Mouse (Mus musculus): Measurements from ENCODE around the gene Bcl9. TPM values are rescaled to one million over a fixed set of nuclear protein-coding genes. Genes with fewer than 3 reads are reported as not detected.

Bcl9 gene
- 42.2 and 45.4 TPM in 2 replicates for polyA plus RNA-seq (2015; fragmentation: Nextera tagmentation; extraction: Ambion mirVana)

DNA sequence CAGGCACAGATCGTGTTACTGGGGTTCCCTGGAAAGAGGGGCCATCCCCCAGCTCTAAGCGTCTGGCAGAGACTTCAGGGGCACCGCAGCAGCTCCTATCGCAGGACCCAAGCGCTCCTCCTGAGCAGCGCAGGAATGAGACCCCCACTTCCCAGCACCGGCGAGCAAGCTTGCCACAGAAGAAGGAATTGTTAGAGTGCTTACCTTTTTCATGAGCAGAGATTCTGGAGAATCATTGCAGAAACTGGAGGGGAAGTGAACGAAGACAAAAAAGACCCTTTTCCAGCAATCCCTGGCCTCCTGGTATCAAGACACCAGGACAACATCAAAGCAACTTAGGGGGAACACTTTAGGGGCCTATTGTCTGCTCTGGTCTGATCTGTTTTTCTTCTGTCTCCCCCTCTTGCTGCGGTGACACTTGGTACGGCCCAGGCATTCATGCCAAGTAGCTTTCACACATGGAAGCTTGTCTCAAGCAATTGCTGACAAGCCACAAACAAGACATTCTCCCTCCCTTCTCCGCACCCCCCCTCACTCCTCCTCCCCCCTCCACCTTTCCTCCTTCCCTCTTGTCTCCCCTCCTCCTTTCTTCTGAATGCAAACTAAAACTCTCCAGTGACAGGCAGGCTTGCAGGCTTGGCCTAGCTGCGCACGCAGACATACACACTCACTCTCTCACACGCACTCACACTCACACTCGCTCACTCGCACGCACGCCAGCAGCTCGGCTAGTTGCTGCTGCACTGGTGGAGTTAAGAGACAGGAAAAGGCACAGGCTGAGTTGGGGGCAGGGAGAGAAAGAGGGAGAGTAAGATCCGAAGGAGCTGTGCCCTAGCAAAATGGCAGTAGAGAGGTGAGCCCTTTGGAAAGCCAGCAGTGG is at the start of gene Bcl9:
Gene Bcl9 (minus strand): TSS at position 365 of the 880 bp plus-strand sequence.
- 1% methylated on average over 21 of the region's 21 CpGs for WGBS
- peak within 1 kb of the TSS; percentile 95 for H3K27ac ChIP-seq (ENCODE audit: low read length)
- no peaks in the 10 kb centered on the region for H3K9me3 ChIP-seq (ENCODE audit: control insufficient read depth, low read length)
- peaks cover 15% of the 10 kb centered on the region for H3K4me1 ChIP-seq (replicated peaks; ENCODE audit: control insufficient read depth, insufficient read depth, low read length)
- H3K4me3 ChIP-seq (ENCODE audit: low read length) = peak within 1 kb of the TSS; percentile 61
- H3K27me3 ChIP-seq (ENCODE audit: control insufficient read depth, insufficient read depth, low read depth, low read length) = no peaks in the 10 kb centered on the region
- peak; percentile 82 for ATAC-seq (ENCODE audit: low read depth)
- peak within 1 kb of the TSS; percentile 84 for H3K9ac ChIP-seq (ENCODE audit: low read length)
- no peaks in the 10 kb centered on the region for H3K36me3 ChIP-seq (ENCODE audit: control insufficient read depth, insufficient read depth, low read length)
- peak within 1 kb of the TSS; percentile 83 for H3K4me2 ChIP-seq (ENCODE audit: low read depth, low read length)

DNA sequence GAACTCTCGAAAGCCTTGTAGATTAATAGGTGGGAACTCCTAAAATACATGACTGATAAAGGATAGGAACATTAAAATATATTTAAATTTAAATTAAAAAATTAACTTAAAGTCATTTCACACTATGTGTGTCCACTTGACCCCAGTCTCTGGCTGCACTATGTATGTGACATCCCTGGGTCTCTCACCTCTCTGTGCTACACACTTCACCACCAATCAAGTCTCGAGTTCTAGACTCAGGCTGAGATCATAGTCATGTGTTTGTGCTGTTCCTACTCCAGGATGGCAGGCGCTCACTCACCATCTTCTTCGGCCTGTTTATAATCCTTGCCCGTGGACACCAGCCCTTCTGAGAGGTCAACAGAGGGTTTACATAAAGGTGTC is 41.5 kb upstream of the Bcl9 start:
- no peak for ATAC-seq (ENCODE audit: low read depth)
- H3K4me1 ChIP-seq (replicated peaks; ENCODE audit: control insufficient read depth, insufficient read depth, low read length) = peaks cover 6% of the 10 kb centered on the region
- WGBS = 62% methylated on average over 5 of the region's 5 CpGs
- H3K27me3 ChIP-seq (ENCODE audit: control insufficient read depth, insufficient read depth, low read depth, low read length) = no peaks in the 10 kb centered on the region
- H3K9me3 ChIP-seq (ENCODE audit: control insufficient read depth, low read length) = no peaks in the 10 kb centered on the region
- H3K27ac ChIP-seq (ENCODE audit: low read length) = no peak overlapping the region
- no peak overlapping the region for H3K9ac ChIP-seq (ENCODE audit: low read length)
- H3K36me3 ChIP-seq (ENCODE audit: control insufficient read depth, insufficient read depth, low read length) = no peaks in the 10 kb centered on the region
- H3K4me3 ChIP-seq (ENCODE audit: low read length) = no peak overlapping the region
- H3K4me2 ChIP-seq (ENCODE audit: low read depth, low read length) = no peak overlapping the region

DNA sequence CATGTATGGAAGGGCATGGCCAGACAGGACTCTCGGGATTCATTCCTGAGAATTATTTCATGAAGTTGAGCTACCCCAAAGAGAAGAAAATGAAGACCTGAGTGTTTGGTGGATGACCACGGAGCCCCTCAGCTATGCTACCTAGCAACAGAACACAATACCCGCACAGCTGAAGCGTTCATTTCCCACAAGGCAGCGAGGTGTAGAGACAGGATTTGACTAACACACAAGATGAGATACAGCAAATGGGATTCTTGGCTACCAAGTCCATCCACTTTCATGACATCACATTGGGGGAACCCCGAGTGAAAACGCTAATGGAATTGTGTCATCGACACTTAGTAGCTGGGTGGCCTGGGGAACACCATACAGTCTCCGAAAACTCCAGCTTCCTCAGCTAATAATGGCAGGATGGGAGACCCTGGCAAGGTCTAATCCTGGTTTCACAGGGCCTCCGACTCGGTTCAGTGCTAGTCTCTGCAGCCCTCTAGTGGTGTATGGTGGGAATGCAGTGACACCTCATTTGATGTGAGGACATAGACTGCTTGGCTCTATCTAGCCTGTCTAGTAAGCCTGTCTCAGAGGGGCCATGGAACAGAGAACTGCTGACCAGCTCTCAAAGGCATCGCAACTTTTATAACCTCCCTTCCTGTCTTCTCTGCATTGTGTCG is 40.9 kb upstream of the Bcl9 start:
- Histone ChIP-seq H3K4me1 (replicated peaks; ENCODE audit: control insufficient read depth, insufficient read depth, low read length) (peaks cover 6% of the 10 kb centered on the region), H3K9me3 (ENCODE audit: control insufficient read depth, low read length) (no peaks in the 10 kb centered on the region), H3K27ac (ENCODE audit: low read length) (no peak overlapping the region), H3K4me3 (ENCODE audit: low read length) (no peak overlapping the region), H3K9ac (ENCODE audit: low read length) (no peak overlapping the region), H3K27me3 (ENCODE audit: control insufficient read depth, insufficient read depth, low read depth, low read length) (no peaks in the 10 kb centered on the region), H3K36me3 (ENCODE audit: control insufficient read depth, insufficient read depth, low read length) (no peaks in the 10 kb centered on the region), H3K4me2 (ENCODE audit: low read depth, low read length) (no peak overlapping the region)
- peak; percentile 89 for ATAC-seq (ENCODE audit: low read depth)
- 32% methylated on average over 13 of the region's 13 CpGs for WGBS

DNA sequence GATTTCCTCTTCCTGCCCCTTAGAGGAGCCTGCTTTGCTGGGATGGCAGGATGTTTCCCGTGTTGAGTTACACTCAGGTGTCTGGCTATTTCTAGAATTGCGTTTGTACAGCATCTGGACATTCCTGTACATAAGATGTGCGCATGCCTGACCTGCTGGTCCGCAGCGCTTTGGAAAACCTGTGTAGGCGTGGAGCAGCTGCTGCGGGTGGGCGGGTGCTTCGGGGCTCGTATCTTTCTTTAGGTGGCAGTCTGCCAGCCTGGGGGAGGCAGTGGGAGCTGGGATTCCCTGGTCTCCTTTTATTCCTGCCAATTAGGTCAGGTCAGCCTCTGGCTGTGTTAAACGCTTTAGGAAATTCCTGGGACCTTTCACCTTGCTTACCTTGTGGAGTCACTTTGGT is 39.6 kb upstream of the Bcl9 start:
- Histone ChIP-seq H3K36me3 (ENCODE audit: control insufficient read depth, insufficient read depth, low read length) (no peaks in the 10 kb centered on the region), H3K9me3 (ENCODE audit: control insufficient read depth, low read length) (no peaks in the 10 kb centered on the region), H3K4me1 (replicated peaks; ENCODE audit: control insufficient read depth, insufficient read depth, low read length) (peaks cover 6% of the 10 kb centered on the region), H3K4me2 (ENCODE audit: low read depth, low read length) (no peak overlapping the region), H3K27me3 (ENCODE audit: control insufficient read depth, insufficient read depth, low read depth, low read length) (no peaks in the 10 kb centered on the region), H3K4me3 (ENCODE audit: low read length) (no peak overlapping the region), H3K9ac (ENCODE audit: low read length) (no peak overlapping the region), H3K27ac (ENCODE audit: low read length) (no peak overlapping the region)
- WGBS = 13% methylated on average over 11 of the region's 11 CpGs
- ATAC-seq (ENCODE audit: low read depth) = peak; percentile 36; the same call in 1 of the 2 replicates

DNA sequence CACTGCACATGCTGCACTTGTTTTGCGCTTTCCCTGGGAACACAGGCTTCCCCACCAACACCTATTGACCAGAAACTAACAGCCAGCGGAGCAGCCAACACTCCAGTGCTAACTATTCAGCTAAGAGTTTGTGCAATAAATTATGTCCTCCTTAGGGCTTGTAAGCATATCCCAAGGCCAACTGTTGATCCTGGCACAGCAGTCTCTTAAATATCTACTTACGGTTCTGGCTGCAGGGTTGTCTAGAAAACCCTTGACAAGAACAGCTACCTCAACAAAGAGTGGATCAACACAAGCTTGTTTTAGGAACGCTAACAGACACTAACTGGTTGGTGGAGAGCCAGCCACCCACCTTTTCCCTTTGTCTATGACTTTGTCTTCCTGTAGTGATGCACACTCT is 38.6 kb upstream of the Bcl9 start:
- no peaks in the 10 kb centered on the region for H3K36me3 ChIP-seq (ENCODE audit: control insufficient read depth, insufficient read depth, low read length)
- H3K4me1 ChIP-seq (replicated peaks; ENCODE audit: control insufficient read depth, insufficient read depth, low read length) = peaks cover 6% of the 10 kb centered on the region
- no peak for ATAC-seq (ENCODE audit: low read depth)
- no peak overlapping the region for H3K9ac ChIP-seq (ENCODE audit: low read length)
- H3K9me3 ChIP-seq (ENCODE audit: control insufficient read depth, low read length) = no peaks in the 10 kb centered on the region
- no peak overlapping the region for H3K4me2 ChIP-seq (ENCODE audit: low read depth, low read length)
- no peak overlapping the region for H3K4me3 ChIP-seq (ENCODE audit: low read length)
- H3K27me3 ChIP-seq (ENCODE audit: control insufficient read depth, insufficient read depth, low read depth, low read length) = no peaks in the 10 kb centered on the region
- no peak overlapping the region for H3K27ac ChIP-seq (ENCODE audit: low read length)
- WGBS = 77% methylated on average over 4 of the region's 4 CpGs

DNA sequence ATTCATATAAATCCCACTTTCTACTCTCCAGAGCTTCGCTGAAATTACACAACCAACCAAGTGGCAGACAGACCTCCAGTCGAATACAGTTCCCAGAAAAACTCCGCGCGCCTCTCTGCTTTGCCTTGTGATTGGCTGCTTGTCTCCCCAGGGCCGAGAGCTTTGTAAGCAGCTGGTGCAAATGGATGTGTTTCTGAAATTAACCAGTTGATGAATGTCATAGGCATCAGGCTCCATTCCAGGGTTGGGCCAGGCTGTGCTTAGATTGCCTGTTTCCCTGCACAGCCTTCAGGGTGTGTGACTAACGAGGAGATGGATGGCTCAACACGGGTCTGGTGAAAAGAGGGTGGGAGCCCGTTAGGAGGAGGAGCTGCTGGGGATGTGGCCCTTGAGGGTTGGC is 36.9 kb upstream of the Bcl9 start:
- Histone ChIP-seq H3K9me3 (ENCODE audit: control insufficient read depth, low read length) (no peaks in the 10 kb centered on the region), H3K36me3 (ENCODE audit: control insufficient read depth, insufficient read depth, low read length) (no peaks in the 10 kb centered on the region), H3K4me3 (ENCODE audit: low read length) (no peak overlapping the region), H3K4me2 (ENCODE audit: low read depth, low read length) (no peak overlapping the region), H3K9ac (ENCODE audit: low read length) (no peak overlapping the region), H3K27me3 (ENCODE audit: control insufficient read depth, insufficient read depth, low read depth, low read length) (no peaks in the 10 kb centered on the region), H3K4me1 (replicated peaks; ENCODE audit: control insufficient read depth, insufficient read depth, low read length) (peaks cover 6% of the 10 kb centered on the region), H3K27ac (ENCODE audit: low read length) (no peak overlapping the region)
- no peak for ATAC-seq (ENCODE audit: low read depth)
- WGBS = 48% methylated on average over 9 of the region's 9 CpGs

DNA sequence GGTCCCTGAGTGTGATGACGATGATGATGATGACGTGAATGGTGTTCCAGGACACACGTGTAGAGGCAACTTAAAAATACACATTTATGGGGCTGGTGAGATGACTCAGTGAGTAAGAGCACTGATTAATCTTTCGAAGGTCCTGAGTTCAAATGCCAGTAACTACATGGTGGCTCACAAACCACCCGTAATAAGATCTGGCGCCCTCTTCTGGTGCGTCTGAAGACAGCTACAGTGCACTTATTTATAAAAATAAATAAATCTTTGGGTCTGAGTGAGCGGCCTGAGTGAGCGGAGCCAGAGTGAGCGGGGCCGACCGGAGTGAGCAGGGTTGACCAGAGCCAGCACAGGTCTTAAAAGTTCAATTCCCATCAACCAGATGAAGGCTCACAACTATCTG is 34.5 kb upstream of the Bcl9 start:
- Histone ChIP-seq H3K4me1 (replicated peaks; ENCODE audit: control insufficient read depth, insufficient read depth, low read length) (peaks cover under 1% of the 10 kb centered on the region; the same call in 1 of the 2 replicates), H3K9ac (ENCODE audit: low read length) (no peak overlapping the region), H3K27me3 (ENCODE audit: control insufficient read depth, insufficient read depth, low read depth, low read length) (no peaks in the 10 kb centered on the region), H3K27ac (ENCODE audit: low read length) (no peak overlapping the region), H3K9me3 (ENCODE audit: control insufficient read depth, low read length) (no peaks in the 10 kb centered on the region), H3K36me3 (ENCODE audit: control insufficient read depth, insufficient read depth, low read length) (no peaks in the 10 kb centered on the region), H3K4me3 (ENCODE audit: low read length) (no peak overlapping the region), H3K4me2 (ENCODE audit: low read depth, low read length) (no peak overlapping the region)
- no peak for ATAC-seq (ENCODE audit: low read depth)
- 80% methylated on average over 12 of the region's 12 CpGs for WGBS

DNA sequence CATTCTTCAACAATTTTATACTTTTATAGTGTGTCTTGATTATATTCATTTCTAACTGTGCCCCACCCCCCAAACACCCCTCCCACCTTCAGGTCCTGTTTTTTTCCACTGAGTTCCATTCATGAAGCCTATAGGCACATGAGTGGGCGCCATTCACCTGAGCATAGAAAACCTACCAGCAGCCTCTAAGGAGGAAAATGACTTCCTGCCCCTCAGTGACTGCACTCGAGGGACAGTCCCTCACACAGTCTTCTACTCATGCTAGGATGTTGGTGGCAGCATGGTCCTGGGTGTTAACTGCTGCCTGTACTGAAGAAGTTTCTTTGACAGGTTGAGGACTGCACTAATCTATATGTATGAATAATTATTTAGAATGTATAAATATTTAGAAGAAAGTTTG is 30.1 kb upstream of the Bcl9 start:
- H3K9ac ChIP-seq (ENCODE audit: low read length) = no peak overlapping the region
- WGBS = 89% methylated on average over 2 of the region's 2 CpGs
- H3K27ac ChIP-seq (ENCODE audit: low read length) = no peak overlapping the region
- H3K36me3 ChIP-seq (ENCODE audit: control insufficient read depth, insufficient read depth, low read length) = no peaks in the 10 kb centered on the region
- H3K4me1 ChIP-seq (replicated peaks; ENCODE audit: control insufficient read depth, insufficient read depth, low read length) = no peaks in the 10 kb centered on the region
- no peak overlapping the region for H3K4me2 ChIP-seq (ENCODE audit: low read depth, low read length)
- ATAC-seq (ENCODE audit: low read depth) = no peak
- no peaks in the 10 kb centered on the region for H3K27me3 ChIP-seq (ENCODE audit: control insufficient read depth, insufficient read depth, low read depth, low read length)
- no peaks in the 10 kb centered on the region for H3K9me3 ChIP-seq (ENCODE audit: control insufficient read depth, low read length)
- H3K4me3 ChIP-seq (ENCODE audit: low read length) = no peak overlapping the region

DNA sequence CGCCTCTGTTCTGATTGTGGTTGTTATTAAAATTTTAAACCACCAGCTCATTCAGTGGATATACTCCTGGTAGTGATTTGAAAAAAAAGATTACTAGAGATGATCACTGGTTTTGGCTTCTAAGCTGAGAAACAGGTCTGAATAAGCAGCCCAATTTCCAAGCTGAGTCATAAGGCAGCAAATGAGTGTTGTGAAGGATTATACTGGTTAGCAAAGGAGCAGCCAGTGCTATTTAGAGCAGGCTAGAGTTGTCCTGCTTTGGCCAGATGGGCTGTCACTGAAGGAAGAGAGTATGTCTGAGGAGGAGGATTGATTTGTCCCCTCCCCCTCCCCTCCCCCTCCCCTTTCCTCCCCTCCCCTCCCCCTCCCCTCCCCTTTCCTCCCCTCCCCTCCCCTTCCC is 29.6 kb upstream of the Bcl9 start:
- H3K27me3 ChIP-seq (ENCODE audit: control insufficient read depth, insufficient read depth, low read depth, low read length) = no peaks in the 10 kb centered on the region
- ATAC-seq (ENCODE audit: low read depth) = no peak
- H3K36me3 ChIP-seq (ENCODE audit: control insufficient read depth, insufficient read depth, low read length) = no peaks in the 10 kb centered on the region
- H3K4me1 ChIP-seq (replicated peaks; ENCODE audit: control insufficient read depth, insufficient read depth, low read length) = no peaks in the 10 kb centered on the region
- H3K9ac ChIP-seq (ENCODE audit: low read length) = no peak overlapping the region
- H3K4me3 ChIP-seq (ENCODE audit: low read length) = no peak overlapping the region
- H3K27ac ChIP-seq (ENCODE audit: low read length) = no peak overlapping the region
- H3K4me2 ChIP-seq (ENCODE audit: low read depth, low read length) = no peak overlapping the region
- 95% methylated on average over 1 of the region's 1 CpGs for WGBS
- H3K9me3 ChIP-seq (ENCODE audit: control insufficient read depth, low read length) = no peaks in the 10 kb centered on the region

Data from lung, embryonic 16.5 days (tissue).